Mouse (Mus musculus) MEL (cell line): ENCODE data around the gene Lamb3. TPM values are rescaled to one million over a fixed set of nuclear protein-coding genes. Genes with fewer than 3 reads are reported as not detected.
"Not testable (repeated sequence)": the region's sequence is repeated elsewhere in the genome, so short reads cannot be mapped to it uniquely, and the experiment has no call there.

ENCODE experiments used
- DNase-seq: peaks from one replicate; pipeline ENCODE4 v3.0.0; 2011; ENCODE audit warnings: low read depth, low spot score
- H3K27ac ChIP-seq: 2 replicates; pipeline ENCODE4 v1.5.1; 2012; ENCODE audit warnings: low read depth, mild to moderate bottlenecking, control low read depth, low read length, moderate library complexity; ENCODE audit not compliant: control insufficient read depth
- H3K27me3 ChIP-seq, 2 experiments: fragments of 150-350 bp in 1 of 2; sonication (generic) in 1 of 2; 2 replicates each; pipeline ENCODE4 v1.6.1; 2012; ENCODE audit warnings: low read length in 2 of 2, mild to moderate bottlenecking in 2 of 2, improper control_type of control experiment in 1 of 2, moderate library complexity in 1 of 2; ENCODE audit not compliant: insufficient read depth in 2 of 2, control insufficient read depth in 1 of 2
- H3K36me3 ChIP-seq, 2 experiments: 2 replicates each; pipeline ENCODE4 v1.6.1; 2012 to 2014; ENCODE audit warnings: low read length in 2 of 2, improper control_type of control experiment in 1 of 2, inconsistent platforms in 1 of 2, mild to moderate bottlenecking in 1 of 2; ENCODE audit not compliant: insufficient read depth in 2 of 2, control insufficient read depth in 1 of 2
- H3K4me1 ChIP-seq, 2 experiments: fragments of 150-350 bp in 1 of 2; sonication (generic) in 1 of 2; 2 replicates each; pipeline ENCODE4 v1.6.1; 2012; ENCODE audit warnings: low read length in 2 of 2, improper control_type of control experiment in 1 of 2, mild to moderate bottlenecking in 1 of 2; ENCODE audit not compliant: insufficient read depth in 2 of 2, control insufficient read depth in 1 of 2
- H3K4me3 ChIP-seq, 2 experiments: fragments of 150-350 bp in 1 of 2; sonication (generic) in 1 of 2; 2 replicates each; pipeline ENCODE4 v1.5.1; 2012; ENCODE audit warnings: low read depth in 2 of 2, low read length in 2 of 2, mild to moderate bottlenecking in 2 of 2, moderate library complexity in 2 of 2, control low read depth in 1 of 2, improper control_type of control experiment in 1 of 2; ENCODE audit not compliant: control insufficient read depth in 1 of 2, insufficient read depth in 1 of 2
- H3K79me2 ChIP-seq: 2 replicates; pipeline ENCODE4 v1.6.1; 2012; ENCODE audit warnings: mild to moderate bottlenecking, low read length, moderate library complexity; ENCODE audit not compliant: control insufficient read depth, poor library complexity, insufficient read depth
- H3K9ac ChIP-seq: 2 replicates; pipeline ENCODE4 v1.6.1; 2012; ENCODE audit warnings: low read depth, mild to moderate bottlenecking, control low read depth, low read length, moderate library complexity; ENCODE audit not compliant: control insufficient read depth, poor library complexity, severe bottlenecking
- H3K9me3 ChIP-seq: fragments of 150-350 bp; sonication (generic); replicated peaks from 2 replicates; pipeline ENCODE4 v1.6.1; 2012; ENCODE audit warnings: mild to moderate bottlenecking, low read length, improper control_type of control experiment, moderate library complexity; ENCODE audit not compliant: insufficient read depth
- CHD1 ChIP-seq: IDR thresholded peaks from 2 replicates; pipeline ENCODE4 v1.6.1; 2012; ENCODE audit warnings: low read depth, mild to moderate bottlenecking, inconsistent platforms, low read length, improper control_type of control experiment
- CTCF ChIP-seq, 3 experiments: IDR thresholded peaks in 2 of 3; conservative IDR thresholded peaks in 1 of 3; 2 replicates each; pipeline ENCODE4 v1.5.1; 2011 to 2012; ENCODE audit warnings: low read length in 3 of 3, low read depth in 2 of 3, mild to moderate bottlenecking in 2 of 3, improper control_type of control experiment in 1 of 3, inconsistent platforms in 1 of 3, mixed read lengths in 1 of 3, moderate library complexity in 1 of 3; ENCODE audit not compliant: control insufficient read depth in 1 of 3, insufficient read depth in 1 of 3, poor library complexity in 1 of 3, severe bottlenecking in 1 of 3
- ELF1 ChIP-seq: IDR thresholded peaks from 2 replicates; pipeline ENCODE4 v1.6.1; 2014; ENCODE audit warnings: low read depth, mild to moderate bottlenecking, inconsistent platforms, low read length, improper control_type of control experiment, moderate library complexity
- EP300 ChIP-seq, 2 experiments: IDR thresholded peaks; 2 replicates each; pipeline ENCODE4 v1.6.1; 2011; ENCODE audit warnings: improper control_type of control experiment in 2 of 2, low read length in 2 of 2, low read depth in 1 of 2, mild to moderate bottlenecking in 1 of 2
- GABPA ChIP-seq: IDR thresholded peaks from 2 replicates; pipeline ENCODE4 v1.6.1; 2012; ENCODE audit warnings: low read depth, mild to moderate bottlenecking, inconsistent platforms, low read length, improper control_type of control experiment, moderate library complexity
- HCFC1 ChIP-seq: IDR thresholded peaks from 2 replicates; pipeline ENCODE4 v1.6.1; 2012; ENCODE audit warnings: low read depth, mild to moderate bottlenecking, inconsistent platforms, low read length, improper control_type of control experiment, moderate library complexity
- JUND ChIP-seq: IDR thresholded peaks from 2 replicates; pipeline ENCODE4 v1.6.1; 2011; ENCODE audit warnings: low read depth, mild to moderate bottlenecking, improper control_type of control experiment, low read length
- KAT2A ChIP-seq: conservative IDR thresholded peaks from 2 replicates; pipeline ENCODE4 v1.6.1; 2012; ENCODE audit warnings: low read depth, low read length, improper control_type of control experiment, inconsistent platforms
- MAFK ChIP-seq: IDR thresholded peaks from 2 replicates; pipeline ENCODE4 v1.6.1; 2011; ENCODE audit warnings: low read depth, mild to moderate bottlenecking, low read length, improper control_type of control experiment, borderline replicate concordance
- MAX ChIP-seq: IDR thresholded peaks from 2 replicates; pipeline ENCODE4 v1.6.1; 2011; ENCODE audit warnings: low read length, improper control_type of control experiment
- MAZ ChIP-seq: IDR thresholded peaks from 2 replicates; pipeline ENCODE4 v1.6.1; 2012; ENCODE audit warnings: low read depth, mild to moderate bottlenecking, inconsistent platforms, low read length, improper control_type of control experiment
- MEF2A ChIP-seq: IDR thresholded peaks from 2 replicates; pipeline ENCODE4 v1.6.1; 2014; ENCODE audit warnings: low read depth, mild to moderate bottlenecking, inconsistent platforms, low read length, improper control_type of control experiment; ENCODE audit not compliant: poor library complexity, insufficient replicate concordance, severe bottlenecking; ENCODE audit errors: extremely low read depth
- MXI1 ChIP-seq: IDR thresholded peaks from 2 replicates; pipeline ENCODE4 v1.6.1; 2011; ENCODE audit warnings: mild to moderate bottlenecking, low read depth, low read length, improper control_type of control experiment
- MYB ChIP-seq: IDR thresholded peaks from 2 replicates; pipeline ENCODE4 v1.6.1; 2011; ENCODE audit warnings: mild to moderate bottlenecking, low read depth, low read length, improper control_type of control experiment
- POLR2A ChIP-seq, 2 experiments: IDR thresholded peaks; 2 replicates each; pipeline ENCODE4 v1.6.1; 2011 to 2012; ENCODE audit warnings: low read length in 2 of 2, mild to moderate bottlenecking in 2 of 2, control low read depth in 1 of 2, improper control_type of control experiment in 1 of 2, low read depth in 1 of 2, moderate library complexity in 1 of 2; ENCODE audit not compliant: control insufficient read depth in 1 of 2, insufficient read depth in 1 of 2, poor library complexity in 1 of 2
- POLR2AphosphoS2 ChIP-seq: IDR thresholded peaks from 2 replicates; pipeline ENCODE4 v1.6.1; 2011; ENCODE audit warnings: low read length, improper control_type of control experiment
- RAD21 ChIP-seq: IDR thresholded peaks from 2 replicates; pipeline ENCODE4 v1.6.1; 2011; ENCODE audit warnings: mild to moderate bottlenecking, low read depth, low read length, improper control_type of control experiment
- RCOR1 ChIP-seq: IDR thresholded peaks from 2 replicates; pipeline ENCODE4 v1.6.1; 2012; ENCODE audit warnings: low read depth, mild to moderate bottlenecking, inconsistent platforms, low read length, improper control_type of control experiment
- SMC3 ChIP-seq: IDR thresholded peaks from 2 replicates; pipeline ENCODE4 v1.6.1; 2011; ENCODE audit warnings: low read depth, low read length, improper control_type of control experiment
- TAL1 ChIP-seq: IDR thresholded peaks from 2 replicates; pipeline ENCODE4 v1.6.1; 2012; ENCODE audit warnings: mild to moderate bottlenecking, inconsistent platforms, low read length, moderate library complexity, mixed read lengths
- TBP ChIP-seq: IDR thresholded peaks from 2 replicates; pipeline ENCODE4 v1.8.0; 2011; ENCODE audit warnings: low read depth, low read length, improper control_type of control experiment
- TCF12 ChIP-seq: IDR thresholded peaks from 2 replicates; pipeline ENCODE4 v1.6.1; 2014; ENCODE audit warnings: low read depth, mild to moderate bottlenecking, inconsistent platforms, low read length, improper control_type of control experiment, moderate library complexity
- USF1 ChIP-seq: IDR thresholded peaks from 2 replicates; pipeline ENCODE4 v1.6.1; 2014; ENCODE audit warnings: low read depth, mild to moderate bottlenecking, inconsistent platforms, low read length, improper control_type of control experiment, moderate library complexity
- ZC3H11A ChIP-seq: IDR thresholded peaks from 2 replicates; pipeline ENCODE4 v1.6.1; 2012; ENCODE audit warnings: low read depth, mild to moderate bottlenecking, inconsistent platforms, low read length, improper control_type of control experiment
- ZKSCAN1 ChIP-seq: IDR thresholded peaks from 2 replicates; pipeline ENCODE4 v1.6.1; 2012; ENCODE audit warnings: low read depth, mild to moderate bottlenecking, inconsistent platforms, low read length, improper control_type of control experiment, moderate library complexity
- ZMIZ1 ChIP-seq: IDR thresholded peaks from 2 replicates; pipeline ENCODE4 v1.6.1; 2012; ENCODE audit warnings: low read depth, mild to moderate bottlenecking, inconsistent platforms, low read length, improper control_type of control experiment, moderate library complexity
- polyA plus RNA-seq, 2 experiments: library from polyadenylated mRNA; stranded (reverse) in 1 of 2; unstranded in 1 of 2; fragments of >175 nt in 1 of 2; fragments of >200 nt in 1 of 2; gene quantifications; 2 replicates each; pipeline versions ENCODE4 v1.2.1 to v1.2.4; 2012; ENCODE audit warnings: low replicate concordance in 2 of 2, low read depth in 1 of 2; ENCODE audit not compliant: insufficient read length in 2 of 2, insufficient read depth in 1 of 2, missing spikeins in 1 of 2
- total RNA-seq: library from RNA; depleted of rRNA; stranded (reverse); fragments of 300-350 nt; gene quantifications from 2 replicates; pipeline ENCODE4 v1.2.3, GENCODE M21; 2012

The Lamb3 gene
- total and polyA plus RNA-seq, 3 experiments, result 0.03 to 0.35 TPM; not detected in 1

DNA sequence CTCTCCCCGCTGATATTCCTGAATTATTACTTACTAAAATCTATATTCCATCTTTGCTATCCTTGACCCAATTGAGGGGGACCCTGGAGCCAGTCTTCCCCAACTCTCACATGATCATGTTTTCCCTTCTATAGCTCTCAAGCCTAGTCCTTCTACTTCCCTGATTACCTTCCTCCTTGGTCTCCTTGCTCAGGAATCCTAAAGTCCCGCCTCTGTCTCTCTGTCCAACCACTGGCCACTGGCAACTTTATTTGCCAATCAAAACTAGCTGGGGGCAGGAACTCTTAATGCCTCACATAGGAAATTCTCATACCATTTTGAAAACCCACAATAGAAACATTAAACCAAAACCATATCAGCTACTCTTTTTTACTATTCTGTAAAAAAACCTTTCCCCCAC, 73.8 kb downstream of the Lamb3 start:
- H3K27ac ChIP-seq, result no peak overlapping the region
- H3K9me3 ChIP-seq, result no peaks in the 10 kb centered on the region
- H3K27me3 ChIP-seq, result no peaks in the 10 kb centered on the region
- no peak overlapping the region for H3K4me3 ChIP-seq
- no peak overlapping the region for H3K9ac ChIP-seq
- TF ChIP-seq ZKSCAN1 (no peak), ELF1 (no peak), MXI1 (no peak), RCOR1 (no peak), USF1 (no peak), MEF2A (no peak), ZC3H11A (no peak), RAD21 (no peak), MAFK (no peak), CHD1 (no peak), KAT2A (no peak), HCFC1 (no peak), MAZ (no peak), MAX (no peak), TBP (no peak)
- H3K79me2 ChIP-seq, result no peaks in the 10 kb centered on the region
- H3K4me1 ChIP-seq, result no peaks in the 10 kb centered on the region
- no peak for DNase-seq
- no peaks in the 10 kb centered on the region for H3K36me3 ChIP-seq

DNA sequence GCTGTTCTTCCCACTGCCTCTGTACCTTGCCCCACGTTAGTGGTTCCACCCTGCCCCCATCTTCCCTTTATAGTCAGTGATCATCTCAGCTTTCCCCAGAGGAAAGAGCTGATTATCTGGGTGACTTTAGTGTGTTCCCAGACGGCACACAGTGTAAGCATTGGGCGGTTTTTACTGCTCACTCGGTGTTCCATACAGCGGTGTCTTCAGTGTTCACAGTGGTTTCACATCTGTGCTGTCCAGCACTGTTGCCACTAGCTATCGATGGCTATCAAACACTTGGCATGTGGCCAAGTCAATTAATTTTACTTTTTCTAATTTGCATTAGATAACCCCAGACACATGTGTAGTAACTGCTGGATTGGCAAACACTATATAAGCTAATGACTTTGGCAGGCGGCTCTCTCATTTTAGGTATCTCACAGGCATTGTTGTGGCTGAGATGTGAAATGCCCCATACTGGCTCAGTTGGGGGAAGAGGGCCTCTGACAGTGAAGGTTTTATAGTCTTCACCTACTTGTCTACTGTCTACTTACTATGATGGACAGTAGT, 76.8 kb downstream of the Lamb3 start:
- no peaks in the 10 kb centered on the region for H3K4me1 ChIP-seq
- no peak overlapping the region for H3K4me3 ChIP-seq
- H3K9me3 ChIP-seq, result no peaks in the 10 kb centered on the region
- H3K27ac ChIP-seq, result no peak overlapping the region
- H3K36me3 ChIP-seq, result no peaks in the 10 kb centered on the region
- DNase-seq, result no peak
- no peaks in the 10 kb centered on the region for H3K27me3 ChIP-seq
- H3K9ac ChIP-seq, result no peak overlapping the region
- TF ChIP-seq JUND, result no peak
- TF ChIP-seq POLR2AphosphoS2, result no peak
- TF ChIP-seq SMC3, result no peak
- no peak for TF ChIP-seq TCF12
- TF ChIP-seq USF1, result no peak
- no peak for TF ChIP-seq MYB
- TF ChIP-seq ZKSCAN1, result no peak
- no peak for TF ChIP-seq TAL1
- no peak for TF ChIP-seq GABPA
- TF ChIP-seq ZMIZ1, result no peak
- no peak for TF ChIP-seq POLR2A (IDR thresholded peaks at IDR 0.05; ENCODE audit: control insufficient read depth in 1 of 2, insufficient read depth in 1 of 2, low read depth in 1 of 2, low read length in 2 of 2, poor library complexity in 1 of 2)
- TF ChIP-seq RCOR1, result no peak
- no peak for TF ChIP-seq EP300 (IDR thresholded peaks at IDR 0.05; ENCODE audit: low read depth in 1 of 2, low read length in 2 of 2)
- TF ChIP-seq TBP, result no peak
- no peak for TF ChIP-seq CTCF (IDR thresholded peaks at IDR 0.05 in 2 of 3, conservative IDR thresholded peaks at IDR 0.05 in 1 of 3; ENCODE audit: control insufficient read depth in 1 of 3, insufficient read depth in 1 of 3, low read depth in 2 of 3, low read length in 3 of 3, poor library complexity in 1 of 3, severe bottlenecking in 1 of 3)
- no peak for TF ChIP-seq ZC3H11A
- no peak for TF ChIP-seq MAX
- TF ChIP-seq CHD1, result no peak
- no peak for TF ChIP-seq MAZ
- TF ChIP-seq MXI1, result no peak
- no peaks in the 10 kb centered on the region for H3K79me2 ChIP-seq

DNA sequence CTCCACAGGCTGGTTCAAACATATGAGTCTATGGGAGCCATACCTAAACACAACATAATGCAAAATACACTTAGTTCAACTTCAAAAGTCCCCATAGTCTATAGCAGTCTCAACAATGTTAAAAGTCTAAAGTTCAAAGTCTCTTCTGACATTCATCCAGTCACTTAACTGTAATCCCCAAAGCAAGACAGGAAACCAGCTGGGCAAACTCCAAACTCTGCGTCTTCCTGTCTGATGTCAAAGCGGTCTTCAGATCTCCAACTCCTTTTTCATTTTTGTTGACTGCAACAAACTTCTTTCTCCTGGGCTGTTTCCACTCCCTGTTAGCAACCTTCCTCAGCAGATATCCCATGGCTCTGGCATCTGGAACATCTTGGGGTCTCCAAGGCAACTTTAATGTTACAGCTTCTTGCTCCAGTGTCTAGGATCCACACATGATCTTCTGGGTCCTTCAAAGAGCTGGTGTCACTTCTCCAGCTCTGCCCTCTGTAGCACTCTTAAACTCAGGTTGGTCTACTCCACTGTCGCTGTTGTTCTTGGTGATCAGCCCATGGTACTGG, 78.3 kb downstream of the Lamb3 start:
- not testable (repeated sequence) for H3K4me3 ChIP-seq, H3K9ac ChIP-seq, H3K27me3 ChIP-seq, H3K79me2 ChIP-seq, DNase-seq, H3K4me1 ChIP-seq, H3K9me3 ChIP-seq, H3K36me3 ChIP-seq, H3K27ac ChIP-seq
